Mouse (Mus musculus) forelimb bud, embryonic 11.5 days (tissue): ENCODE results near the gene Acsbg1.

Source experiments
- DNase-seq: peaks from one replicate; pipeline ENCODE4 v3.0.0-alpha.2; 2012; ENCODE audit warnings: low read depth, low spot score

The Acsbg1 gene

DNA sequence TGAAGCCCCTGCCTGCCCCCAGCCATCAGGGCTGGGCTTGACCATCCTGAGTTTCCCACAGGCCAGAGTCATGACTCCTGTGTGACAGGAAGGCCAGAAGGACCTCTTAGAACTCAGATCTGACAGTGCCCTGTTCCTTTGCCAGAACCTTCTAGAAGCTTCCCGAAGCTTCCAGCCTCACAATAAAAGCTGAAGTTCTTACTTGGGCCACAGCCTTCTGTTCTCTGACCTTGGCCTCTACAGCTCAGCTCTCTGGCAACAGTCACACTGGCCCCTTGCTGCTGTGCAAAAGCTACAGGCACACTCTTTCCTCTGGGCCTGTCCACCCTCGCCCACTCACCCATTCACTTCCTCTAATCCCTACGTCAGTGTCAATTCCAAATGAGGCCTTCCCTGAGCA, 10.3 kb upstream of the Acsbg1 start:
- DNase-seq, result no peak

DNA sequence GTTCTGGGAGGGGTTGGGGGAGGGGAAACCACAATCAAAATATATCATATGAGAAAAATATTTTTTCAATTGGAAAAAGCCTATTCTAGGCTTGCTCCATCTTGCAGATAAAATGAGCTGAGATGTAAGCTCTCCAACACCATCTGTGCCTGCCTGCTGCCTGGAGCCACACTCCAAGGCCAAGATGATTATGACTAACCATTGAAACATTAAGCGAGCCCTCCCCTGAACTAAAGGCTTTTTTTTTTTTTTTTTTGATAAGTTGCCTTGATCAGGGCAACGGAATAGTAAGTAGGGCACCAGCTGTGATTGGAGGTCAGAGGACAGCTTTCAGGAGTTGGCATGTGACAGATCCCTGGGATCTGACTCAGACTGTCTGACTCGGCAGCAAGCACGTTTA, 6.8 kb upstream of the Acsbg1 start:
- DNase-seq, result no peak

DNA sequence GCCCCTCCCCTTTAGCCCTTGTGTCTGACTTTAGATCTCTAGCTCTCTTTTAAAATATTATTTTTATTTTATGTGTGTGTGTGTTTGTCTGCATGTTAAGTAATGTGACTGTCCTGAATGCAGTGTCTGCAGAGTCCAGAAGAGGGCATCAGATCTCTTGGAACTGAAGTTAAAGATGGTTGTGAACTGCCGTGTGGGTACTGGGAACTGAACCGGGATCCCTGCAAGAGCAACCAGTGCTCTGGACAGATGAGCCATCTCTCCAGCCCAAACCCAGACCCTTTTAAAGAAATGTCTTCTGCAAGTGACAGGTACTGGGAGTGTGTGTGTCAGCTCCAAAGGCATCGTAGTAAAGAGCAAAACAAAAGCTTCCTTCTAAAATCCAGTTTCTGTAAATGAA, 4.4 kb upstream of the Acsbg1 start:
- DNase-seq, result no peak

DNA sequence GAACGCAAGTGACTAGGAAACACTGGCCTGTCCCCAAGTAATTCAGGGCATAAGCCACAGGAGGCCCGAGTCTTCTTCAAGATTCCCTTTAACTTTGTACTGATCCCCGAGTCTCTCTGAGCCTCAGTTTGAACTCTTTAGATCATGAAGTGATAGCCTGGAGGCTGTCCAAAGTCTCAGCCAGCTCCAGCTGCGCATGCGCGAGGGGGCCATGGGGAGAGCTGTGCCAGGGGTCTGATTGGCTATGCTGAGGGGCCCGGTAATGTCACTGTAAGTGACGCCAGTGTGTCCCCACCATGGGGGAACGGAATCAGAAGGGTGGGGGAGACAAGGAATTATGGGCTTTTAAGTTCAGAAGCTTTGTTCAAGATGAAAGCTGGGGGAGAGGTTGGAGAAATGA, 2.7 kb upstream of the Acsbg1 start:
- no peak for DNase-seq

DNA sequence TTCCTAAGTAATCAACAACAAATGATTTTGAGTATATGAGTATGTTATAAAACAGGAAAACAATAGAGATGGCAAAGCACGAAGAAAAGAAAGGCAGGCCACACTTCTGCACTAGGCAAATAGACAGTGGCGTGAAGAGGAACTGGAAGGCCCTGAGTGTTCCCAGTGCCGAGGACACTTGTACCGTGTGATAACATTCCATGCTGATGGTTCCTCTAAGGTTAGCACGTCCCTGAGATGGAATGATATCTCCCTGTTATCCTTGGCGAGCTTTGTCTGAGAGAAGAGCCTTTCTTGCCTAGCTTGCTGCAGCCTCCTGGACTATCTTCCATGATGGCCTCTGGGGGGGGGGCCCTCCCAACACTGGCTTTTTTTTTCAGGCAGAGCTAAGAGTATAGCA, 2.9 kb downstream of the Acsbg1 start:
- no peak for DNase-seq

DNA sequence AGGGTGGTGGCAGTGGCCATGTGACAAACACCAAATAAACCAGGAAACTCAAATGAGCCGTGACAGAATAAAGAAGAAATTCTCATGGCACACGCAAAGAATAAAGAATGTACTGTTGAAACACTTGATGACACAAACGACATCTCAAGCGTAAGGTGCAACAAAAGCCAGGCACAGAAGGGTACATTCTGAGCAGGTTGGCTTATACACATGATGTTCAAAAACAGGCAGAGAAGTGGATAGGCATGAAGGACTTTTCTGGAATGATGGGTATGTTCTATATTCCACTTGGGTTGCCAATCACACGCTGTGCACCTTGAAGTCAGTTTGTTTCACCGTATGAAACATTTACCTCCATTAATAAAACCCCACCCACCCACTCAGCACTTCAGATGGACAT, 5.3 kb downstream of the Acsbg1 start:
- DNase-seq, result no peak

DNA sequence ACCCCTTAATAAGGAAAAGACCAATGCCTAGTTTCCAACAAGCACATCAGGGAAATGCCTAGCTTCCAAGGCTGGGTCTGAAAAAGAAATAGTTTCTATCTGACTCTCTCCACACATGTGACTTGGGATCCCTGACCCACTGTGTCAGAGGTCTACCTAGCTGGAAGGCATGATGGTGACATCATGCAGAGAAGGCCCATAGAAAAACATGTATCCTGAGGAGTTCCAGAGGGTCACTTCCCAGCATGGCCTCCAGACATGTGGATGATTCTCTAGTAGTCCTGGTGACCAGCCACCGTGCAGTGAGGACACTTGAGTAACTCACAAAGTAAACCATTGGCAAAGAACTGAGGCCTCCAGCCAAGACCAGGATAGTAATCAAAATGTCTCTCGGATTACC, 5.8 kb downstream of the Acsbg1 start:
- DNase-seq, result no peak

DNA sequence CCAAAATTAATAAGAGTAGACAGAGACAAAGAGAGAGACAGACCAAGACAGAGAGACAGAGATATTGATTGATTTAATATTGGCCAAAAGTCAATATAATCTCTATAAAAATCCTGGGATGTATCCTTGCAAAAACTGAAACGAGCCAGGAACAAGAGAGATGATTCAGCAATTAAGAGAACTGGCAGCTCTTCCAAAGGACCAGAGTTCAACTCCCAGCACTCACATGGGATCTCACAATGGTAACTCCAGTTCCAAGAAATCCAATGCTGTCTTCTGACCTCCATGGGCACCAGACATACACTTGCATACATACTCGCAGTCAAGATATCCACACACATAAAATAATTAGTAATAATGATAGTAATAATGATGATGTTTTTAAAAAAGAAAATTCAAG, 8.9 kb downstream of the Acsbg1 start:
- DNase-seq, result no peak

DNA sequence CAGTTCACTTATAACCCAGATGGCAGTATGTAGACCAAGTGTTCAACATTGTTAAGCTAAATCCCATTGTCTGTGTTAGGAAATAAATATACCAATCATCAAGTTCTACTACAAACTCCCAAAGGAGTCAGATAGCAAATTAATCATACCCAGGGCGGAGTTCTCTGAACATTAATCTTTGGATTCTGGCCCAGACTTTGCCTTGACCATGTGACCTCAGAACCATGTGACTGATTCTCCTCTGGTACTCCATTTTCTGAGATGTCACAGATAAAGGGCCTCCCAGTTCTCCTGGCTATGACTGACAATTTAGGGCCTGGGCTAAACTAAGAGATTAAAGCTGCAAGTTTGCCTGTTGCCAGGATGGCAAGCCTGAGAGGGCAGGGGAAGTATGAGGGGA, 12.3 kb downstream of the Acsbg1 start:
- DNase-seq, result no peak

DNA sequence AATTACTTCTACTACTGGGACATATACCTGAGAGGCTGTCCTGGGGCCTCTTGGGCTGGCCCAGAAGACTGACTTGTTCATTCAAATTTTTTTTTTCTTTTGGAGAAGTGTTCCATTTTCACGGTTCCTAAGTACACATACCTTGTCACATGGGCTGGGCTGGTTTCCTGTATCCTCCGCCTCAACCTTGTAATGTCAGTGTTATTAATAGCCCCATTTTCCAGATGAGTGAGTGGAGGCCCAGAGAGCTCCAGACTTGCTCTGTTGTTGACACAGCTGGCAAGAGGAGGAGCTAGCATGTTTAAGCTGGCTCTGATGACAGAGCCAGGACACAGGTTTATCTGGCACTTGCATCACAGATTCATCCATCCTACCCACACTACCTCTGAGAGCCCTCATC, 14.2 kb downstream of the Acsbg1 start:
- no peak for DNase-seq

DNA sequence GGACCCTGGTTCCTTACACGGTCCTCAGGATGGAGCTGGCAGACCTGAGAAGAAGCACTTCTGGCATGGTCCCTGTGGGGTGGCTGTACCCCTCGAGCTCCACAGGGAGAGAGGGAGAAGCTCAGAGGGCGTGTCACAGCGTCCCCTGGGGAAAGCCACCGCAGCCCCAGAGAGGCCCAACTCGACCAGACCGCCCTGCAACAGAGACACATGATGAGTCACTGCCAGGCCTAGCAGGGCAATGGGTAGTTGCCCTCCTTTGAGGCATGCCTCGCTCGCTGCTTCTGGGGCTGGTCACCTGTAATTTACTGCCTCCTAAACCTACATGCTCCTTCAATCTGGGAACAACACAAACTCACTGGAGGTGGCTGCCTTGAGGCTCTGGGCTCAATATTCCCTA, 15.4 kb downstream of the Acsbg1 start:
- no peak for DNase-seq

DNA sequence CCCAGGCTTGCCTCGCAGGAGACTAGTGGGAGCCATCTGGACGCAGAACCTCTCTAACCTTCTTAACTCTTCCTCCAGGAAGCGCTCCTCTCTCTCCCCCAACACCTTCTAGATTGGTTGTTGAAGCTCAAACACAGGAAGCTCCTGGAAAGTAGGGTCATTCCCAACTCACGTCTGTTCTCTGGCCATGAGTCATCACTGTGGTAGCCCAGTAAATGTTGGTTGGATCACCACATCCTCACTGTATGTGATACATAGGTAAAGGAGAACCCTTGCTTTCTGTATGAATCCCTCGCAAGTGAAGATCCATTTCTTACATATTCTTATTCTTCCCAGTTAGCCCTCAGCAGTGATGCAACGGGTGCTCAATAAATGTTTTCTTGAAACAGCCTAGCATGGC, 16.1 kb downstream of the Acsbg1 start:
- no peak for DNase-seq

DNA sequence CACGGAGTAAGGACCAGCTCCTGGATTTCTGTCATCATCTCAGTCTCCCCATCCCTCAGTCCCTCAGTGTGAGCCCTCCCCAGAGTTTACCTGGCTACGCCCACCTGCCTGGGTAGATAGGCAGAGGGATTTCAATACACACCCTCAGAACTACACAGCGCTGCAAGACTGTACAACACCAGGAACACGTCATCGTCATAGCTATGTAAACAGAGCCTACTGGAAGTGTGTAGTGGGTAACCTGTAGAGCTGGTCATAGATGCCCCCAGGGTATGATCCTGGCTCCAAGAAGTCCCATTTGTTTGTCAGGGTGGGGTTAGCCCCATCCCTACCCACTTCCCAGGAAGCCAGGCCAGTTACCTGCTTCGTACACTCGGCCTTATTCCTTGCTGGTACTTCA, 18.5 kb downstream of the Acsbg1 start:
- no peak for DNase-seq

DNA sequence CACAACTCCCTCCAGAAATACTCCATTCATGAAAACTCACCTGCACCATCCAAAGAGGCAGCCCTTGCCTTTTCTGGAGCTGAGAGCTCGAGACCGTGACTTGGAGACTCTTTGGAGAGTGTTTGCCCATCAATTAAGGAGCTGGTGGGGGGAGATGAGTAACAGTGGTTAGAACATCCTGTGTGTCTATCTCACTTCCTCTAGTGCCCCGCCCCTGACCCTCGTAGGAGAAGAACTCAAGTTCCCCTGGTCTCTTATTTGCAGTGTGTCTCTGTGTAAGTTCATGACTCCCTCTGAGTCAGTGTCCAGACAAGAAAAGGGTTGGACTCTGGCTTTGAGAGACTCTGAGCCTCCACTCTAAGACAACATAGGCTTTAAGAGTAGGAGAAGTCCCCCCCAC, 19.1 kb downstream of the Acsbg1 start:
- DNase-seq, result no peak

DNA sequence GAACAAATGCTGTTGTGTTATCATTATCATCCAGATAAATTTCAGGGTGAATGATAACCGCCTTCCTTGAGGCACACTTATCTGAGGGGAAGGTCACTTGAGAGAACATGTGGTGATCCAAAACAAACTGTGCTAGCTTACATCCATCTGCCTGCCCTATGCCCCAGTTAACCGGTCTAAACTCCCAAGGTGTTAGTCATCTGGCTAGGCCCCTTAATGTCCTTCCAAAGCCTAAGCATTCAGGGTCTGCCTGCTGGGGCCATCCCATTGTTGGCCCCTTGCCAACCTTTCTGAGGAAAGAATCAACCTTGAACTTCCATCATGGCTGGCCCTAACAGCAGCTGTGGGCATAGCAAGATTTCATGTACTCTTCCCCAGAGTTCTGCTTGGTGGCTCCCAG, 19.5 kb downstream of the Acsbg1 start:
- DNase-seq, result no peak

DNA sequence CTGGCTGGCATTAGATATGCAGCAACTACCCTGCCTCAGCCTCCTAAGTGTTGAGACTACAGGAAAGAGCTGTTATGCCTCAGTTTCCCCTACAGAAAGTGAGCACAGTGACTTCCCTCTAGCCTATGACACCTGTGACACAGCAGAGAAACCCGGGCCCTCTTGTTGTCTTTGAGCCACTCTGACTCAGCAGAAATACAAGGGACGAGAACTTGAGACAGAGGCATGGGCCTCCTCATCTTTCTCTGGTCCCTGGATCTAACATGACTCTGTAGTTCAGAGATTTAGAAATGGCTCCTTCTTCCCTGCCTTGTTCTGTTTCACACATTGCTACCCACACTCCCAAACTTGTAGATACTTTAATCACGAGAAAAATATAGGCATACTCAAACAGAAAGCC, 20.1 kb downstream of the Acsbg1 start:
- DNase-seq, result no peak

DNA sequence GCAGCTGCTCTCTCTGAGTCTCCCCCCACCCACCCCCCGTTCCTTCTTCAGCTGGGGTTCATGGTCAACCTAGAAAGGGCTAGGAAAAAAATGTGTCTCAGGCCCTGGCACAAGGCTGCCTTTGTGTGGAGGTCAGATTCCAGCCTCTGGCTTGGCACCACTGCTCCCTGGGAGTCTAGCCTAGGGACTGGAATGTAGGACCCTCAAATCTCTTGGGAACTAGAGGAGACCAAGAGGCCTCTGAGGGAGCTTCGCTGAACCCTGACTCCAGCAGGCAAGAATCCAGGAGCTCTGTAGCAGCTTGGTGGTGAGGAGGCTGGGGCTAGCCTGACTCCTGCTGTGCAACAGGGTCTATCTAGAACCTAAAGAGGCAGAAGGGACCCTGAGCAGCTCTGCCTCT, 22.5 kb downstream of the Acsbg1 start:
- DNase-seq, result no peak

DNA sequence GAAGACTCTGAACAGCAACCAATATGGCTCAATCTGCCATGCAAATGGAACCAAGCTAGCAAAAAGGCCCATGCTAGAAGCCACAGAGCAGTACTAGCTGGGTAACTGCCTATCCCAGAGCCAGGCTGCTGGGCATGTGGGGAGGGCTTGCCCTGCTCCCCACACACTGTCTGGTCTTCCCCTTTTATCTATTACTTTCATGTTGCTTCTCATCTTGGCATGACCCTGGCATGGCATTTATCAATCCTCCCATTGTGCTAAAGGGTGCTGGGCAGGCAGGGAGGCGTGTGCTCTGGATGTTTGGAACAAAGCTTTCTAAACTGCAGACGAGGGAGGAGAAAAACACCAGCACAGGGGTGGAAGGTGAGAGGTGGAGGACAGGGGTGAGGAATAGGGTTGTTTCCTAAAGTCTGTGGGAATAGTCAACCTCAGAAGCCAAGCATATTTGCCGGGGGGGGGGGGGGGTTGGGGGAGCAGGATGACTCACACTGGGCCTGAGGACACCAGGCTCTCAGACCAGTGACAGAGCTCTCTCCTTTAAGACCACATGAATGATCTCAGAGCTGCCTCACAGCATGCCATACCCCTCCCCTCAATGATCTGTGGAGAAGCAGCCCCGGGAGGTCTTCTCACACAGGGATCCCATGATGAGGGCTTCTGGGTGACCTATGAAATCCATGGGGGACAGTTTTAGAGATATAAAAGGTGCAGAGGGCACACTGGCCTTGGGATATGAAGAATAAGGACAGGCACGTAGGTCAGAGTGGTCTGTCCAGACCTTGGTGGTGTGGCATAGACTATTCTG, 24.0 kb downstream of the Acsbg1 start:
- DNase-seq, result no peak

DNA sequence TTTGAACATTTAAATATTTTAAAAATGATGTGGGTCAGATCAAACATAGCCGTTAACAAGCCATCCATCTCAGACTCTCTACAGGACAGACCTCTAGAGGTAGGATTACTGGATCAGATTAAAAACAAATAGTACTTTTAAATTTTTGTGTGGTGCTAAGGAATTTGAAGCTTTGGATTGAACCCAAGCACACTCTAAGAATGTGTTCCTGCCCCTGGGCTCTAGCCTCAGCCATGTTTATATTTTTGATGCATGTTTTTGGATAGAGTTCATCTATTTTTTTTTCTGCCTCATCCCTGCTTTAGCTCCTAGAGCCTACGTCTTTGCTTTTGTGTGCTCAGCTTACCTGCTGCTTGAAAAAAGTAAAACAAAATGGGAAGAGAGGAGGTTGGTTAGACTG, 28.3 kb downstream of the Acsbg1 start:
- DNase-seq, result no peak

DNA sequence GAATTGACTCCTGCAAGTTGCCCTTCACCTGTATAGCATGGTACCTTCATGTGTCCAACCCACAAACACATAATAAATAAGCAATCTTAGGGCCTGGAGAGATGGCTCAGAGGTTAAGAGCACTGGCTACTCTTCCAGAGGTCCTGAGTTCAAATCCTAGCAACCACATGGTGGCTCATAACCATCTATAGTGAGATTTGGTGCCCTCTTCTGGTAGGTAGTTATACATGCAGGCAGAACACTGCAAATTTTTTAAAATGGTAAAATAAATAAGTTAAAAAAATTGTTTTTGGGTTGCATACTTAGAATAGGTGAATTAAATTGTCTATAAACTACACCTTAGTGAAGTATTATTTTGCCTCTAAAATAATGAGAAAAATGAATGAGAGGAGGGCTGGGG, 30.8 kb downstream of the Acsbg1 start:
- DNase-seq, result no peak

DNA sequence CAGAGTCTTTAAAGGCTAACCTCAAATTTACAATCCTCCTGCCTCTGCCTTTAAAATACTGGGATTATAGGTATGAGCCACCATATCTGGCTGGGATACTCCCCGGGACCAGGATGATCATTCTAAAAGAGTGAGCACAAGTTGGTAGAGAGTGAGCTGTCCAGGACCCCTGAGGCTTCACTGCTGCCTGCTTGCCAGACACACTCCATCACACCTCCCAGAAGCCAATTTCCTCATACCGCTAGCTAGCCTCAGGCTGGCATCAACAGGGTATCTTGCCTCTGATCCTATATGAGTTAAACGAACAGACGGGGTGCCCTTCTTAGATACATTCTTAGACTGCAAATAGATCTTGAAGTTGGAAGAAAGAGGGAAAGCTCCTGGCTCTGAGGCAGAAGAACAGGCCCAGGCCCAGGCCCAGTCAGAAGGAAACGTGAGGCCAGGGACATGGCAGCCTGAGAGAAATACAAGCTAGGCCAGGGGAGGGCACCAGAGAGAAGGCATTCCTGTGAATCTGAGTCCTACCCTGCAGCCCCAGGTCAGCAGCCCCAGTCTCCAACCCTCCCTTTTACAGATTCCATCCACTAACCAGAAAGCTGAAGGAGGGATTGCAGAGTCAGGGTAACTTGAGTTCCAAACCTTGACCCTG, 31.9 kb downstream of the Acsbg1 start:
- no peak for DNase-seq

DNA sequence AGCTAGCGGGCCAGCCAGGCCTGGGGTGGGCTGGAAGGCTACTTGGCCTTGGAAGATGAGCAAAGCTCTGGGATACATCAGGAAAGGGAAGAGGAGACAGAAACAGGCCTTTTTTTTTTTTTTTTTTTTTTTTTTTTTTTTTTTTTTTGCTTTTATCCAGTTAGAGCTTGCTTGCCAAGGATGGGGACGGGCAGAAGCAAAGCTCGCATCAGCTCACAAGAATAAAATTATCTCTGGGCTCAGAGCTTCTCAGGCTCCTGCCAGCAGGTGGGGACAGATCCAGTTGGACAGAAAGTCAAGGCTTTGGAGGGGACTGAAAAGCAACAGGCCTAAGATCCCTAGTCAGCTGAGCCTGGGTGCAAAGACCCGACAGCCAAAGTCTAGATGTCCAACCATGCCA, 32.9 kb downstream of the Acsbg1 start:
- no peak for DNase-seq

DNA sequence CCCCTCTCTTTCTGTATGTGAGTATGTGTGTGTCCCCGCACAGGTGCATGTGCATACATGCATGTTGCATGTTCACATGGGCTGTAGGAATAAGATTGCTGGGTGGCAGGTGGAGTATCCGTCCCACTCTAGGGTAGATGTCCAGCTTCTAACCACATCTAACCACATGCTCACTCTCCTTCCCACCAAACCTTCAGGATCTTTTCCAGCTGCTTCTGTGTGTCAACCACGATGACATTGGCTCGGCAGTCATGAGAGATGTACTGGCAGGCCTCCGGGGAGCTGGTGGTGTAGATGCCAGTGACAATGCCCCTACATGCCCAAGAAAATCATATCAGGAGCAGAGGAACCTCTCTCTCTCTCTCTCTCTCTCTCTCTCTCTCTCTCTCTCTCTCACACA, 34.4 kb downstream of the Acsbg1 start:
- DNase-seq, result no peak
